Comparison of ENCODE assay signal across 8 mouse cellular contexts in the genomic region with DNA sequence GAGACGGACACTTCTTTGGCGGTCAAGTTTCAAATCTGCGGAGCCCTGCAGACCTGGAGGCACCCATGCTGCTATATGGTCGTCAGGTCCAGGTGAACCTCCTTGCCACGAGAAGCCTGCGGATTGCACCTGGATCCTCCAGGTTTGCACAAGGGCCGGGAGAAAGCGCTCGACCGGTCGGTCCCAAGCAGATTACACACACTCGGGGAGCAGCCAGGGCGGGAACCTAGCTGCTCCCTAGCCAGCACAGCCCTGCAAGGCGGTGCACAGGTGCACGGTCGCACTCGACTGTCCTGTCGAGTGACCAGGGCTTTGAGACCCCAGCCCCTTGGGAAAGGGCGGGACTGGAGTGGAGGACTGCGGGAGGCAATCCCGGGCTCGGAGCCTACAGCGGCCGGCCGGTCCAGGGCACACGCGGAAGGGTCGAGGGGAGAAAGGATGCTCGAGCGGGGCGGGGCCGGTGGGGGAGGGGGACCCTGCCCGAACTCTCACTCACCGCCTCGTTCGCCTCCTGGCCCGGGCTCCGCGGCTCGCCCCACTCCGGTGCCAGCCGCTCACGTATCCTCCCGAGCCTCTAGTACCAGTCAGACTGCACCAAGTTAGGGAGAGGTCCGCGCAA. TPM values are rescaled to one million over a fixed set of nuclear protein-coding genes. Genes with fewer than 3 reads are reported as not detected.
DNase-seq lines count a peak whose midpoint lies in the region; ATAC-seq and TF ChIP-seq lines count a peak whose summit lies in the region.

No protein-coding gene starts in this region.

- TF ChIP-seq CTCF in kidney, adult 2 months (conservative IDR thresholded peaks at IDR 0.05; ENCODE audit: insufficient read depth, insufficient read length, low read depth, low read length), result no peak

- peak; percentile 36 for DNase-seq in adrenal gland, adult 8-10 months
- DNase-seq in adrenal gland, postnatal 10 days, result no peak
- peak; percentile 16 for DNase-seq in retina, postnatal 7 days (ENCODE audit: low read depth, low spot score)
- DNase-seq in retina, postnatal 1 day, result no peak
- DNase-seq in kidney, adult 2 months, result peak; percentile 31
- DNase-seq in urinary bladder, postnatal 14 days (ENCODE audit: low spot score), result peak; percentile 38

- H3K4me1 ChIP-seq in kidney, adult 2 months (ENCODE audit: control insufficient read depth, insufficient read depth, low read length), result peaks cover 2% of the 10 kb centered on the region; the same call in 1 of the 2 replicates

- no peaks in the 10 kb centered on the region for H3K27me3 ChIP-seq in kidney, adult 2 months (replicated peaks; ENCODE audit: control insufficient read depth, insufficient read depth, low read length)

- peak overlapping the region; percentile 96 for H3K4me3 ChIP-seq in kidney, adult 2 months (ENCODE audit: insufficient read depth, low read depth, low read length)

- no peak for TF ChIP-seq POLR2A in kidney, adult 2 months (IDR thresholded peaks at IDR 0.05; ENCODE audit: low read depth, low read length)

- WGBS in kidney, adult 2 months, result under 1% methylated on average over 45 of the region's 46 CpGs

- no peak overlapping the region for H3K27ac ChIP-seq in kidney, adult 2 months (ENCODE audit: insufficient read depth, low read depth, low read length)

- ATAC-seq in erythroblast, adult 5-6 weeks (replicated peaks; ENCODE audit: low FRiP score, poor library complexity, severe bottlenecking), result peak; percentile 10; the same call in 1 of the 2 replicates
- peak; percentile 38; the same call in 1 of the 2 replicates for ATAC-seq in megakaryocyte-erythroid progenitor cell, adult 5-6 weeks (replicated peaks; ENCODE audit: low FRiP score, low TSS enrichment, poor library complexity, severe bottlenecking)

- H3K36me3 ChIP-seq in kidney, adult 2 months (ENCODE audit: control insufficient read depth, insufficient read depth, low read length), result no peaks in the 10 kb centered on the region

RNA-seq across cellular contexts. Expression of a gene that starts 0.4 kb away (rescaled TPM):
- 10 to 100 TPM; 23.4 to 48.9 (median 33.4) TPM for total RNA-seq in adrenal gland, adult 8-10 months (2022)
- total RNA-seq in adrenal gland, postnatal 10 days (2021), result 10 to 100 TPM; 23.7 to 26.2 TPM
- 12.7 and 19.2 TPM in 2 replicates for total RNA-seq in erythroblast, adult 5-6 weeks (2015; ENCODE audit: low replicate concordance)
- total RNA-seq in erythroblast, adult 5-6 weeks (2017; ENCODE audit: low replicate concordance), result 4.9 and 10.9 TPM in 2 replicates
- polyA plus RNA-seq in kidney, adult 2 months (2012; rRNA removed), result 15.1 and 16.0 TPM in 2 replicates
- 21.2 and 23.5 TPM in 2 replicates for total RNA-seq in megakaryocyte-erythroid progenitor cell, adult 5-6 weeks (2014; fragmentation: Nextera tagmentation)
- total RNA-seq in megakaryocyte-erythroid progenitor cell, adult 5-6 weeks (2017), result 2.5 and 3.7 TPM in 2 replicates

RNA-seq across cellular contexts. Expression of a gene that starts 45.2 kb away (rescaled TPM):
- total RNA-seq in adrenal gland, adult 8-10 months (2022), result under 1 TPM; 0.15 to 0.86 (median 0.51) TPM
- total RNA-seq in adrenal gland, postnatal 10 days (2021), result under 1 TPM; 0.18 to 0.61 TPM
- not detected in 2 replicates for total RNA-seq in erythroblast, adult 5-6 weeks (2015; ENCODE audit: low replicate concordance)
- total RNA-seq in erythroblast, adult 5-6 weeks (2017; ENCODE audit: low replicate concordance), result not detected in 2 replicates
- polyA plus RNA-seq in kidney, adult 2 months (2012; rRNA removed), result 2.1 and 2.3 TPM in 2 replicates
- not detected in 2 replicates for total RNA-seq in megakaryocyte-erythroid progenitor cell, adult 5-6 weeks (2014; fragmentation: Nextera tagmentation)
- total RNA-seq in megakaryocyte-erythroid progenitor cell, adult 5-6 weeks (2017), result not detected in 2 replicates

Comparison
In these comparisons a context has a peak if more than half of its experiments do, and no peak if none do; other contexts are left out.
1. DNase-seq: peak in adrenal gland, adult 8-10 months (single experiment), retina, postnatal 7 days (single experiment), kidney, adult 2 months (single experiment) and urinary bladder, postnatal 14 days (single experiment); none in adrenal gland, postnatal 10 days (single experiment) and retina, postnatal 1 day (single experiment).